Mouse (Mus musculus): ENCODE measurements around the gene 5730522E02Rik. TPM values are rescaled to one million over a fixed set of nuclear protein-coding genes. Genes with fewer than 3 reads are reported as not detected.
A peak's percentile ranks its signal among the peaks of the same experiment; 100 is the strongest.

The 5730522E02Rik gene
- polyA plus RNA-seq, 1 experiment, result 8.8 TPM

GRCm38 (mm10) chr11:26130911-26131310 is 79.7 kb downstream of the 5730522E02Rik start:
- Histone ChIP-seq H3K27ac (ENCODE audit: insufficient read depth, low read length) (no peak overlapping the region), H3K4me3 (ENCODE audit: insufficient read depth, low read length) (no peak overlapping the region), H3K4me1 (ENCODE audit: control insufficient read depth, insufficient read depth, low read length) (peaks cover 1% of the 10 kb centered on the region; the same call in 1 of the 2 replicates)
- TF ChIP-seq POLR2A (IDR thresholded peaks at IDR 0.05; ENCODE audit: extremely low read depth, insufficient read depth, low read length) (no peak), CTCF (IDR thresholded peaks at IDR 0.05; ENCODE audit: extremely low read depth, insufficient read depth, low read length) (no peak)

- Histone ChIP-seq H3K27ac (ENCODE audit: insufficient read depth, low read length) (no peak overlapping the region), H3K4me3 (ENCODE audit: insufficient read depth, low read length) (no peak overlapping the region), H3K4me1 (ENCODE audit: control insufficient read depth, insufficient read depth, low read length) (peaks cover 1% of the 10 kb centered on the region; the same call in 1 of the 2 replicates)
- TF ChIP-seq POLR2A (IDR thresholded peaks at IDR 0.05; ENCODE audit: extremely low read depth, insufficient read depth, low read length) (no peak), CTCF (IDR thresholded peaks at IDR 0.05; ENCODE audit: extremely low read depth, insufficient read depth, low read length) (no peak)
Measured at GRCm38 (mm10) chr11:26129054-26129453, 81.5 kb downstream of the 5730522E02Rik start.

- H3K4me1 ChIP-seq (ENCODE audit: control insufficient read depth, insufficient read depth, low read length), result peaks cover 1% of the 10 kb centered on the region; the same call in 1 of the 2 replicates
- H3K4me3 ChIP-seq (ENCODE audit: insufficient read depth, low read length), result no peak overlapping the region
- TF ChIP-seq POLR2A (IDR thresholded peaks at IDR 0.05; ENCODE audit: extremely low read depth, insufficient read depth, low read length), result no peak
- TF ChIP-seq CTCF (IDR thresholded peaks at IDR 0.05; ENCODE audit: extremely low read depth, insufficient read depth, low read length), result no peak
Measured at GRCm38 (mm10) chr11:26128385-26128784, 82.2 kb downstream of the 5730522E02Rik start.

GRCm38 (mm10) chr11:26125923-26126322 is 84.6 kb downstream of the 5730522E02Rik start:
- no peak overlapping the region for H3K27ac ChIP-seq (ENCODE audit: insufficient read depth, low read length)
- no peak for TF ChIP-seq CTCF (IDR thresholded peaks at IDR 0.05; ENCODE audit: extremely low read depth, insufficient read depth, low read length)
- TF ChIP-seq POLR2A (IDR thresholded peaks at IDR 0.05; ENCODE audit: extremely low read depth, insufficient read depth, low read length), result no peak

More at GRCm38 (mm10) chr11:26128385-26128784, 82.2 kb downstream of the 5730522E02Rik start:
- H3K27ac ChIP-seq (ENCODE audit: insufficient read depth, low read length), result no peak overlapping the region

GRCm38 (mm10) chr11:26120781-26121557 is 89.6 kb downstream of the 5730522E02Rik start:
- TF ChIP-seq POLR2A (IDR thresholded peaks at IDR 0.05; ENCODE audit: extremely low read depth, insufficient read depth, low read length) (no peak), CTCF (IDR thresholded peaks at IDR 0.05; ENCODE audit: extremely low read depth, insufficient read depth, low read length) (no peak)
- no peak overlapping the region for H3K27ac ChIP-seq (ENCODE audit: insufficient read depth, low read length)
- no peak overlapping the region for H3K4me3 ChIP-seq (ENCODE audit: insufficient read depth, low read length)
- no peaks in the 10 kb centered on the region; the same call in 1 of the 2 replicates for H3K4me1 ChIP-seq (ENCODE audit: control insufficient read depth, insufficient read depth, low read length)

More at GRCm38 (mm10) chr11:26125923-26126322, 84.6 kb downstream of the 5730522E02Rik start:
- Histone ChIP-seq H3K4me1 (ENCODE audit: control insufficient read depth, insufficient read depth, low read length) (peaks cover 1% of the 10 kb centered on the region; the same call in 1 of the 2 replicates), H3K4me3 (ENCODE audit: insufficient read depth, low read length) (no peak overlapping the region)

GRCm38 (mm10) chr11:26117651-26118050 is 92.9 kb downstream of the 5730522E02Rik start:
- no peak overlapping the region for H3K27ac ChIP-seq (ENCODE audit: insufficient read depth, low read length)
- no peaks in the 10 kb centered on the region; the same call in 1 of the 2 replicates for H3K4me1 ChIP-seq (ENCODE audit: control insufficient read depth, insufficient read depth, low read length)
- no peak overlapping the region for H3K4me3 ChIP-seq (ENCODE audit: insufficient read depth, low read length)
- TF ChIP-seq CTCF (IDR thresholded peaks at IDR 0.05; ENCODE audit: extremely low read depth, insufficient read depth, low read length) (no peak), POLR2A (IDR thresholded peaks at IDR 0.05; ENCODE audit: extremely low read depth, insufficient read depth, low read length) (no peak)

GRCm38 (mm10) chr11:26112206-26112605 is 98.4 kb downstream of the 5730522E02Rik start:
- TF ChIP-seq CTCF (IDR thresholded peaks at IDR 0.05; ENCODE audit: extremely low read depth, insufficient read depth, low read length), result no peak
- no peak for TF ChIP-seq POLR2A (IDR thresholded peaks at IDR 0.05; ENCODE audit: extremely low read depth, insufficient read depth, low read length)
- no peak overlapping the region for H3K4me3 ChIP-seq (ENCODE audit: insufficient read depth, low read length)
- H3K27ac ChIP-seq (ENCODE audit: insufficient read depth, low read length), result no peak overlapping the region
- H3K4me1 ChIP-seq (ENCODE audit: control insufficient read depth, insufficient read depth, low read length), result no peaks in the 10 kb centered on the region; the same call in 1 of the 2 replicates

- Histone ChIP-seq H3K27ac (ENCODE audit: insufficient read depth, low read length) (no peak overlapping the region), H3K4me3 (ENCODE audit: insufficient read depth, low read length) (no peak overlapping the region), H3K4me1 (ENCODE audit: control insufficient read depth, insufficient read depth, low read length) (no peaks in the 10 kb centered on the region; the same call in 1 of the 2 replicates)
- no peak for TF ChIP-seq CTCF (IDR thresholded peaks at IDR 0.05; ENCODE audit: extremely low read depth, insufficient read depth, low read length)
Measured at GRCm38 (mm10) chr11:26108647-26109046, 101.9 kb downstream of the 5730522E02Rik start.

- Histone ChIP-seq H3K27ac (ENCODE audit: insufficient read depth, low read length) (no peak overlapping the region; the same call in 1 of the 2 replicates), H3K4me1 (ENCODE audit: control insufficient read depth, insufficient read depth, low read length) (peaks cover 2% of the 10 kb centered on the region), H3K4me3 (ENCODE audit: insufficient read depth, low read length) (no peak overlapping the region)
- TF ChIP-seq CTCF (IDR thresholded peaks at IDR 0.05; ENCODE audit: extremely low read depth, insufficient read depth, low read length) (no peak), POLR2A (IDR thresholded peaks at IDR 0.05; ENCODE audit: extremely low read depth, insufficient read depth, low read length) (no peak)
Measured at GRCm38 (mm10) chr11:26104680-26105079, 105.9 kb downstream of the 5730522E02Rik start.

GRCm38 (mm10) chr11:26103698-26104097 is 106.9 kb downstream of the 5730522E02Rik start:
- Histone ChIP-seq H3K4me1 (ENCODE audit: control insufficient read depth, insufficient read depth, low read length) (peaks cover 2% of the 10 kb centered on the region), H3K4me3 (ENCODE audit: insufficient read depth, low read length) (0 out of 2 replicates have a peak overlapping the region, but pooled peaks have one; percentile 7), H3K27ac (ENCODE audit: insufficient read depth, low read length) (no peak overlapping the region)
- no peak for TF ChIP-seq POLR2A (IDR thresholded peaks at IDR 0.05; ENCODE audit: extremely low read depth, insufficient read depth, low read length)
- no peak for TF ChIP-seq CTCF (IDR thresholded peaks at IDR 0.05; ENCODE audit: extremely low read depth, insufficient read depth, low read length)
